Mouse (Mus musculus): ENCODE measurements around the gene Cabin1.

Gene Cabin1

GRCm38 (mm10) chr10:75766856-75767255, 2.7 kb upstream of the Cabin1 start:
- no peak for DNase-seq (ENCODE audit: low read depth)

- DNase-seq (ENCODE audit: low read depth): peak; percentile 46
Observed at GRCm38 (mm10) chr10:75764519-75765473, 655 bp upstream of the Cabin1 start.

GRCm38 (mm10) chr10:75762413-75762812, 1.7 kb downstream of the Cabin1 start:
- no peak for DNase-seq (ENCODE audit: low read depth)

- no peak for DNase-seq (ENCODE audit: low read depth)
Observed at GRCm38 (mm10) chr10:75760311-75760710, 3.8 kb downstream of the Cabin1 start.

- DNase-seq (ENCODE audit: low read depth): no peak
Observed at GRCm38 (mm10) chr10:75756719-75757118, 7.4 kb downstream of the Cabin1 start.

DNA sequence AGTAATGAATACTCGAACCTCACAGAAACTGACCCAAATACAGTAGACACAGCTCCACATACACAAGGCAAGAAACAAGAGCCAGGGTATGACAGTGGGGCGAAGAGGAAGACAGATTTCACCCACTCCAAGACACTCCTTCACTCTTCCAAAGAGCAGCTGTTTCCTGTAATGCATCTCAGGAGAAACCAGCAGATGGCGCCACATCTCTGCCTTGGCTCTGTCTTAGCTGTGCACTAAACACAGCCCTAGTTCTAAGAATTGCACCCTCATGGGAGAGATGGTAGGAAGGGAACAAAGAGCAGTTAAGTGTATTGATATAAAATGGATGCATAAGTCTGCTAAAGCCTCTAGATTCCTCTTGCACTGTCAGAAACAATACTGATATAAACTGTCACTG, 20.1 kb downstream of the Cabin1 start:
- peak; percentile 39 for DNase-seq (ENCODE audit: low read depth)

DNA sequence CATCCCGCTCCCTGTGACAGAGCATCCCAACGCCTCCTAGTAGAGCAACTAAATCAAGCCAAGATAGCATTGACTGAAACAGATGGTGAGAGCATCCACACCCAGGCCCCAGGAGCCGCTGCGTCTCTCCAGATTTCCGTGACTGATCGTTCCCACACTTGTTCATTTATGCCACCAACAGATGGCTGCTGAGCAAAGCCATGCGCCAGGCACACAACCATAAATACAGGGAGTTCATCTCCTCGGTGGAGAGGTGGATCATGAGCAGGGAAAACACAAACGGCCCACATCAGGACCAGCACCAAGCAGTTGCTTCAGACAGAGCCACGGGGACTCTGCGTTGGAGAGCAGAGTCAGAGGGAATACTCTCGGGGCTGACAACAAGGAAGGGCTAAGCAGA, 20.8 kb downstream of the Cabin1 start:
- no peak for DNase-seq (ENCODE audit: low read depth)

- DNase-seq (ENCODE audit: low read depth): no peak
Observed at GRCm38 (mm10) chr10:75740866-75741265, 23.3 kb downstream of the Cabin1 start.

GRCm38 (mm10) chr10:75725449-75725848, 38.7 kb downstream of the Cabin1 start:
- no peak for DNase-seq (ENCODE audit: low read depth)

GRCm38 (mm10) chr10:75720215-75720614, 43.9 kb downstream of the Cabin1 start:
- DNase-seq (ENCODE audit: low read depth): no peak

- DNase-seq (ENCODE audit: low read depth): no peak
Observed at GRCm38 (mm10) chr10:75714795-75715194, 49.3 kb downstream of the Cabin1 start.

DNA sequence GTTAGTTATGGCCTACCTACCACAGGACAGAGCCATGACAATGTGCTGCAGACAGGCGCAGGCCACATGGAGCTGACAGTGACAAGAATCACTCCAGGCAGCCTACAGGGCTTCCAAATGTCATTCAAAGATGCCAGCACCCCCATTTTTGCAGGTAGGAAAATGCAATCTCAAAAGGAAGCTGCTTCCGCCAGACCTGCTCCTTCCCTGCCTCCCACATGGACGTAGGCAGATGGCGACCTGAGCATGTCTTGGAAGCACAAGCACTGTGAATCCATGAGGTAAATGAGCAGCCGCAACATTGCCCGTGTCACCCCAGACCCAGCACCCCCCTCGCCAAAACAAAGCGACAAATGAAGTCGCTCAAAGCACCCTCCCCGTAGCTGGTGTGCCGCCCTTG, 51.1 kb downstream of the Cabin1 start:
- DNase-seq (ENCODE audit: low read depth): no peak

DNA sequence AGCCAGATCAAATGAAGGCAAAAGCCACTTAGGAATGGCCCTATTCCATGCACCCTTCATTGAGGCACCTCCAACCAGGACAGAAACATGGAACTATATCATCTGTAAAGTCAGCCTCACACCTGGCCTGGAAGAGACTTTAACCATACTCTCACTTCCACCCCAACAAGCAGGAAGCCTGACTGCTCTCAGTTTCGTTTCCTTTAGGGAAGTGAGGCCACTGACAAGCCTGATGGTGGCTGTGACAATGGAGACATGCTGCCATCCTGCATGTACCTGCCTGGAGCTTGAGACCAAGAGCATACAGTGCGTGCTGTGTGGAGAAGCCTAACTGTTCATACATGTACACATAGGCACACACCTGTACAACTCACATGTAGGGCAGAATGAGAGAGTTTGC, 53.9 kb downstream of the Cabin1 start:
- no peak for DNase-seq (ENCODE audit: low read depth)

DNA sequence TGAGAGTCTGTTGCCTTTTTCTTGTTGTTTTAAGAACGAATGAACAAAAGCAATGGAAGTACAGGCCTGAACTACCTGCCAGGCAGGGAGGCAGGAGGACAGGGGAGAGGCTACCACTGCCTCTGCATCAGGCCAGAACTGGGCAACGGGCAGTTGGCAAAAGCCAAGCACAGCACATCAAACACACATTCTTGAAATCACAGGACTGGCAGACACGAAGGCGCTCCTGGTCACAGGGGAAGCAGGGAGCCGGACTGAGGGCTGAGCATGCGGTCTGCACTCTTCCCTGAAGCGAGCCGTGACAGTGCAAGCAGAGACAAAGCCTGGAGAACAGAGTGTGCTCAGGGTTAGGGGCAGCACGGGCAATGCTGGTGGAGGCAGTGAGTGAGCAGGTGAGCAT, 54.9 kb downstream of the Cabin1 start:
- DNase-seq (ENCODE audit: low read depth): no peak

DNA sequence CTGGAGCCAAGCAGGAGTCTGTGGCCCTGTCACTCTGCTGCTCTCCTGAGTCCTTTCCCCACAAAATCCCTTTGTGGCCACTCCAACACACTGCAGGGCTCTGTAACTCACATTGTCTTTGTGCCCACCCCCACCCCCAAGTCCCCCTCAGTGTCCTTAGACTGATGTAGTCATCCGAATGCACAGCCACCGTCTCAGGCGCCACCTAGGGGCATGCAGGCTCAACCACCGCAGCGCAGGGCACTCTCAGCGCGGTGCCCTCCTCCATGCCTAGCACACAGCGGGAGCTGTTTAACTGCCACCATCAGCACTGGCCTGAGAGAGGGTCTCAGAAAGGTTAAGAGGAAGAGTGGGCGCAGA, 55.5 kb downstream of the Cabin1 start:
- DNase-seq (ENCODE audit: low read depth): no peak

DNA sequence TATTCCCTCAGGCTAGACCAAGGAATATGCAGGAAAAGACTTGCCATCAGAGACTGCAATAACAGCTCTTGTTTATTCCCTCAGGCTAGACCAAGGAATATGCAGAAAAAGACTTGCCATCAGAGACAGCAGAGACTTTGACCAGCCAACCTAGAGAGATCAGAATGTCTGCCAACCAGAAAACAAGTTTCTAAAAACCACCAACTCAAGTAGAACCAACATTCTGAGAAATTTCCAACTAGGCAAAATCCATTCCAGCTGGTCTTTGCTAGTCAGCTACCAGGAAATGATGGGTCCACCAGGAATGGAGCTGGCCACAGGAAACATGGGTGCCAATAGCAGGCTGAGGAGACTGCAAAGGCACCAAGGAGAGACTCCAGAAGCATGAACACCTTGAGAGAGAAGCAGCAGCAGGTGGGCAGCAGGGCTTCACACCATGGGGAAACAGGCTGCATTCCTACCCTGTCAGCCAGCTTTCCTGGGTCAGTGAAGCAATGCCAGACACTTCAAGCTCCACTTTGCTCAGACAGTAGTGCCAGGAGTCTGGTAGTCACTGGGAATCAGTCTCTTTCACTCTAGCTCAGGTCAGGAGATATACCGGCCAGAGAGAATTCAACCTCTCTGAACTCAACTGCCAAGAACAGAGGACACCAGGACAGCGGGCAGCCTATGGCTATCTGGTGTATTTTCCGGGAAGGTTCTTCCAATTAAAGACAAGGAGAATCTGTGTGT, 56.1 kb downstream of the Cabin1 start:
- DNase-seq (ENCODE audit: low read depth): peak; percentile 57

DNA sequence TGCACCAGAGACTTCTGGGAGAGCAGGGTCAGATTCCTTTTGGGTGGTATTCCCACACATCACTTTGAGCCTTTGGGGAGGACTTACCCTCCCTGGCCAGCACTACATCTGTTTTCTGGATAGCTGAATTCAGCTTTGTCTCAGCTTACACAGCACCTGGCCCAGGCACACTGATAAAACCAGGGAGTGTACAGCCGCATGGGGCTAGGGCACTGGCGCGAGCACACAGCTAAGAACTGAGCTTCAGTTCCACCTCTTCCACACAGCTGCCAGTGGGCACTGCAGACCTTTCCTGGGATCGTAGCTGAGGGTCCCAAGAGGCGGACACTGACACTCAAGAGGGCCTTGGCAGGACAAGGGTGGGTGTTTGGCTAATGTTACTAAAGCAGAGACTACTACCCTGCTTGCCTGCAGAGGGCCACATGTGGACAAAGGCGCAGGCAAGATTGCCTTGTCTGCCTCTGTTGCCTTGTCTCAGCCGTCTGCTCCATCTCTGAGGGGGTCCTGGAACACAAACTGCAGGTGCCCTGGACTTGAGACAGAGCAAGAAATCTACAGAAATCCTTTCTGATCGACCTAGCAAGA, 57.4 kb downstream of the Cabin1 start:
- DNase-seq (ENCODE audit: low read depth): no peak

DNA sequence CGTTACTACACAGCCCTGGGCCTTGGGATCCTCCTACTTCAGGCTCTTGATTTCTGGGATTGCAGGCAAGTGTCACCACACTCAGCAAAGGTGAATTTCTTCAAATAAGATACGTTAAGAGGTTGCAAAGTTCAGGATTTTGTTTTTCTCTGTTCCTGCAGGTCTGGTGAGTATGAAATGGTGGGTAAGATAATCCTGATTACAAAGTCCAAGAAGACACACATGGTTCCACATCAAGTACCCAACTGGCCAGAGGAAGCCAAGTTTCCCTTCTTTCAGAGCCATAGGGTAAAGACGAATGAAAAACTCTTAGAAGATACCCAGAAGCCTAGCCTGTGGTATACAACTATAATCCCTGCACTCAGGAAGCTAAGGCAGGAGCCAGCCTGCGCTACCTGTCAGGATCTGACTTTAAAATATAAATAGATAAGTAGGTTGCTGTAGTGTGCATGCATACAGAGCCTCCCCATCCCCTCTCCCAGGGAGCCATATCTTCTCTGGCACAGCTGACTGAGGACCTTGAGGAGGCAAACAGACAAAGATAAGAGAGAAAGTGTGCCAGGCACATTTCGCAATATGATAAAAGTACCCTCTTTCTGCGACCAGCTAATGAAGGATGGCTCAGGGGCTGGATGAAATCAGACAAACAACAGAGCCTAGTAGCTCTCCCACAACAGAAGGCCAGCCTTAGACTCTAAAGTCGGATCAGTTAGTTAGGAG, 58.3 kb downstream of the Cabin1 start:
- no peak for DNase-seq (ENCODE audit: low read depth)

DNA sequence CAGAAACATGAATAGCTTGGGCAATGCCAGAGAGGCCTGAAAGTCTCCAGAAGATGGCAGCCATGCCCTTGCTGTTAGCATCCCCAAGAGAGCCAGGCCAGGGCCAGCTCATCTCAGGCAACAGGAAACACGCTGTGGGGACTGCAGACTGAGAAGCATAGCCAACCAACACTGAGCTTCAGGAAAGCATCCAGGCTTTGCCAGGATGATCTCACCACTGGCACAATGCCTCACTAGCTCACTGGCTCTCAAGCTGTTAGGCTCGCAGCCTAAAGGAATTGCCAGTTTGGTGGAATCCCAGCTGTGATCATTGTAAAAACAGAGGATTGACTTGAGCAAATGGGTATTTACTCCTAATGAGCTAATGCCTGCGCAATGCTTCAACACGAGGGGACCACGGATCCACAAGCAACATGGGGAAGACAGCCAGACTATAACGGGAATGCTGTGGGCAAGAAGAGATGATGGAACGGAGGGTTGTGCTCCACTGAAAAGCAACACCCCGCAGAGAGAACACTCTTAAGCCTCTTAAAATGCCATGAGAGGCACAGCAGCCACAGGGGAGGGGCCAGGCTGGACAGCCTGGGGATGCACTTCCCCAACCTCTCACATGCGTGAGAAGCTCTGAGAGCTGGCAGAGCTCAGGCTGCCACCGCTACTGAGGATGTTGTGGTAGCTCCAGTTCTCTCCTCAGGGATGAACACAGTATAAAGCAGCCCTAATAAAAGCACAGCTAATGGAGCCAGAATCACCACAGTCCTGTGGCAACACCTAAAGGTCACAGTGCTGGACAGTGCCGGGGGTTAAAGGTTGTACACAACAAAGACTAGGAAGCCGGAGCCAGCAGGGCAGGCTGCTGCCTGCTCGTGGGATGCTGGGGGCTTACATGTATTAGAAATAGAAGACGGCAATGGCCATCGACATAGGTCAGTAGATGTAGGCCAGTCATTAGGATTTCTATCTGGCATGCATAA, 59.6 kb downstream of the Cabin1 start:
- peak; percentile 98 for DNase-seq (ENCODE audit: low read depth)

DNA sequence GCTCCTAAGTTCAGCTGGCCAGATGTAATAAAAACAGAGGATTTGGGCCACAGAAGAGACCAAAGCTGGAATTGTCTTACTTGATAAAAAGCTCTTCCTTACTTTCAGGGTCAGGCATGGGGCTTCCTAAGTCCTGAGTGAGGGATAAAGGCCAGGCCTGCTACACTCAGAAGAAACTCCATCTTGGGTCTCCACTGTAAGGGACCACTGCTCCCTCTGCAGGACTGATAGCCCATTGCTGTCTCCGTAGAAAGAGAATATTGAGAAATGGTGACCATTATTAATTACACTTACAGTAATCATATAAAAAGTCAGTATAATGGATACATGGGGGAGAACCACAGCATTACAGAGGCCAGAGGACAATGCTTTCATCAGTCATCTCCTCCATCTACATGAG, 60.6 kb downstream of the Cabin1 start:
- no peak for DNase-seq (ENCODE audit: low read depth)

DNA sequence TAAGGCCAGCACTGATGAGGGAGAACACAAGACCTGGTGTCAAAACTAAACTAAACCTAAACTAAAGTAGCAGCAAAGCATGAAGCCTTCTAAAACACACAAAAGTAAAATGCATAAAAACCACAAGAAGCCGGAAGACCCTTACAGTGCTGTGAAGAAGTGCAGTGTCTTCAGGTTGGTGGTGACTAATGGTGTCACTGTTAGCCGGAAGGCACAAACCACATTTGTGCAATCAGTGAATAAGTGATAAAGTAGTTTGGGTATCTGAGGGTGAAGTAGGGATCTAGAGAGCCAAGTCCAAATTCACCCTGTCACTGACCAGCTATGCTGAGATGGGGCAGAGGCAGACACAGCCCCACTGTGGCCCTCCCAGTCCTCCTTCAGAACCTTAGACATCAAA, 61.6 kb downstream of the Cabin1 start:
- no peak for DNase-seq (ENCODE audit: low read depth)

All from fibroblast of lung, adult 2 months (primary cell).